Mouse (Mus musculus): ENCODE measurements around the gene Sh3glb2.

GRCm38 (mm10) chr2:30395757-30396156 lies 36.6 kb upstream of the Sh3glb2 start:
- TF ChIP-seq CTCF (IDR thresholded peaks at IDR 0.05; ENCODE audit: low read depth) = no peak
- TF ChIP-seq EP300 (IDR thresholded peaks at IDR 0.05; ENCODE audit: low read depth) = no peak
